Mouse (Mus musculus) bone marrow, adult 2 months (tissue): Measurements from ENCODE around the gene Cdk17.

Experiments
- CTCF ChIP-seq: fragments of 200-500 bp; IDR thresholded peaks from 2 replicates; pipeline ENCODE4 v1.5.1; 2011; ENCODE audit warnings: low read length, control low read depth; ENCODE audit not compliant: control insufficient read depth, insufficient read depth
- POLR2A ChIP-seq: fragments of 200-500 bp; IDR thresholded peaks from 2 replicates; pipeline ENCODE4 v1.6.1; 2011; ENCODE audit warnings: low read depth, mild to moderate bottlenecking, control low read depth, low read length, borderline replicate concordance; ENCODE audit not compliant: control insufficient read depth

GRCm38 (mm10) chr10:93212699-93213098 lies 52.0 kb downstream of the Cdk17 start:
- TF ChIP-seq POLR2A: no peak
- TF ChIP-seq CTCF: no peak
